Mouse (Mus musculus) heart, postnatal 25 days (tissue): Measurements from ENCODE around the gene Ino80. TPM values are rescaled to one million over a fixed set of nuclear protein-coding genes. Genes with fewer than 3 reads are reported as not detected.

Experiments used
- DNase-seq: peaks from one replicate; pipeline ENCODE4 v3.0.0; 2022; ENCODE audit warnings: low spot score
- intact Hi-C: fragments of 180-260 bp; cut with DNase I; formaldehyde crosslinking; loops from one replicate; pipeline ENCODE4 v1.15.1; 2025
- total RNA-seq, 2 experiments: library from RNA; stranded (reverse); gene quantifications; 2 replicates each; pipeline ENCODE4 v1.2.3; 2021

The Ino80 gene
- total RNA-seq, 2 experiments from 2014 or later = 10.0 to 11.6 TPM

DNA sequence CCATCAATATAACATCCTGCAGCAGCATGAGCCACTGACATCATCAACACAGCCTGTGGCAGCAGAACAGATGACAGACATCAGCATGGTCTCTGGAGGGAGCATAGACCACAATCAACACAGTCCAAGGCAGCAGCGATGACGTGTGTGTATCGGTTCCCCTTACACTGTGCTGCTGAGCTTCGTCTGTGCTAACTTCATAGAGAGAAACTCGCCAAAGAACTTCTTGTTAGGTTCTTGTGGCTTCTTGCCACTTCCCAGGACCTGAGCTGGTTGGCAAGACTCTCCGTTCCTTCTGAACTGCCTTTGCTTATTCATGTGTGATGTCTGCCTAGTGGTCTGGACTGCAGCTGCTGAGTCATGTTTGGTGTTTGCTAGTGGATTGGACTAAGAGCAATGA, 119.2 kb downstream of the Ino80 start:
- no peak for DNase-seq
- intact Hi-C loops = no loop called here

DNA sequence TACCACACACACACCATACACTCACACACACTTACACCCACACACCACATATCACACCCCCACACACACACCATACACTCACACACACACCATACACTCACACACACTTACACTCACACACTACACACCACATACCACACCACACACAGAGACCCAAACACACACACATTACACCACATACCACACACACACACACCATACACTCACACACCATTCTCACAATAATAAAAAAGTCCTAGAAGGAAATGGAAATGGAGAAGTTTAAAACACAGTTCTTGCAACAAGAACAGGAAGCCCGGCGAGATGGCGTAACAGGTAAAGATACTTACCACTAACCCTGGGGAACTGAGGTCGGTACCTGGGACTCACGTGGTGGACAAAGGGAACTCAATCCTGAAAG, 120.7 kb downstream of the Ino80 start:
- intact Hi-C loops = no loop called here
- DNase-seq = no peak

DNA sequence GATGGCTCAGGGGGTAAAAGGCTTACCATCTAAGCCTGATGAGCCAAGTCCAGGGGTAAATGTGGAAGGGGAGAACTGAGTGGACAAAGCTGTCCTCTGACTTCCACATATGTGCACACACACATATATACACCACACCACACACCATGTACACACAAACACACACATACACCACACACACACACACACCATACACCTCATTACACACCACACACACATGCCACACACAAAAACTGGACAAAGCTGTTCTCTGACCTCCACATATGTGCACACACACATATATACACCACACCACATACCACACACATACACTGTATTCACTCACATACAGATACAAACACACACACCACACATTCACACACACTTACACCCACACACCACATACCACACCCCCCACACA, 121.2 kb downstream of the Ino80 start:
- intact Hi-C loops = no loop called here

DNA sequence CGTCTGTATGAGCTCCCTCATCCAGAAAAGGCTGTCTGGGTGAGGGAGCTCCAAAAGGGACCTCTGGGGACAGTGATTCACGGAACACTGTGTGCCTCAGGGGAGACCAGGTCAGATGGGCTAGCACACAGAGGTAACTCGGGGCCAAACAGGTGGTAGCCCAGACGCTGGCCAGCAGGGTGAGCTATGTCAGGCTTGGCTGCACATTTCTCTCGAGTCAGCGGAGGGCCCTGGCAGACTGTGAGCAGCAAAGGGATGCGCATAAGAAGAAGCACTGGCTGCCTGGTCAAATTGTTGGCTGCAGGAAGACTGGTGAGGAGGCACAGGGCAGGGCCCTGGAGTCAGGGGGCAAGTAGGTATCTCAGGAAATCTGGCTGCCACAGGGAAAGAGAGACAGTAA, 121.8 kb downstream of the Ino80 start:
- intact Hi-C loops = no loop called here
- DNase-seq = peak; percentile 62

More for the DNA sequence above, 121.2 kb downstream of the Ino80 start:
- no peak for DNase-seq

DNA sequence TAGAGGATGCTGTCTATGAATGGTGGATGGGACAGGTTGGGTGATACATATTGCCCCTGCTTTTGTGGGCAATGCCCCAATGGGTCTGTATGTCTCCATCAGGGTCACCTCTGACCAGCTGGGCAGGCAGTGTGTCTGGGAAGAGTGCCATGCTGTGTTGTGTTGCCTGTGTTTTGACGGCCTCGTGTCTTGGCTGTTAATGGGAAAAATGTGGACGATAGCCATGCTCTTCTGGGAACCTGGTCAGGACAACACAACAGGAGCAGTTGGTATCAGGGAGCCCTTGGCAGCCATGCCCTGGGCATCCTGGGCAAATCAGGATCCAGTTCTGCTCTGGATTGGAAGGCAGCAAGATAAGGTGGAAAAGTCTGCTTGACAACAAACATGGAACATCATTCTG, 122.4 kb downstream of the Ino80 start:
- peak; percentile 53 for DNase-seq
- intact Hi-C loops = no loop called here

DNA sequence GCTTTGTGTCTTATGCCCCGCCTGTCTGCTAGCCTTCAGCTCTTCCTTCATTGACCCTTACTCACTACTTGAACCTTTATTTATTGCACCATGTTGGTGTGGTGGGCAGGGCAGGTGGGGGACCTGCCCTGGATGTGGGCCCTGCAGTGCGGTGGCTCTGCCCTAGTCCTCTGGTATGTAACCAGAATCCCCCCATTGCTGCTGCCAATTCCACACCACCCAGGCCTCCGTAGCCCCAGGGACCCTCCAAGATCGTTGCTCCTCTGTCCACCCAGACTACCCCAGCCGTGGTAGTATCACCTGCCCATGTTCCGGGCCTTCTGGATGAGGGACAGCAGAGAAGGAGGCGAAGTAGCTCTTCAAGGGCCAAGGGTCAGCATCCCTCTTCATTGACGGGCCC, 123.8 kb downstream of the Ino80 start:
- no peak for DNase-seq
- intact Hi-C loops = no loop called here

DNA sequence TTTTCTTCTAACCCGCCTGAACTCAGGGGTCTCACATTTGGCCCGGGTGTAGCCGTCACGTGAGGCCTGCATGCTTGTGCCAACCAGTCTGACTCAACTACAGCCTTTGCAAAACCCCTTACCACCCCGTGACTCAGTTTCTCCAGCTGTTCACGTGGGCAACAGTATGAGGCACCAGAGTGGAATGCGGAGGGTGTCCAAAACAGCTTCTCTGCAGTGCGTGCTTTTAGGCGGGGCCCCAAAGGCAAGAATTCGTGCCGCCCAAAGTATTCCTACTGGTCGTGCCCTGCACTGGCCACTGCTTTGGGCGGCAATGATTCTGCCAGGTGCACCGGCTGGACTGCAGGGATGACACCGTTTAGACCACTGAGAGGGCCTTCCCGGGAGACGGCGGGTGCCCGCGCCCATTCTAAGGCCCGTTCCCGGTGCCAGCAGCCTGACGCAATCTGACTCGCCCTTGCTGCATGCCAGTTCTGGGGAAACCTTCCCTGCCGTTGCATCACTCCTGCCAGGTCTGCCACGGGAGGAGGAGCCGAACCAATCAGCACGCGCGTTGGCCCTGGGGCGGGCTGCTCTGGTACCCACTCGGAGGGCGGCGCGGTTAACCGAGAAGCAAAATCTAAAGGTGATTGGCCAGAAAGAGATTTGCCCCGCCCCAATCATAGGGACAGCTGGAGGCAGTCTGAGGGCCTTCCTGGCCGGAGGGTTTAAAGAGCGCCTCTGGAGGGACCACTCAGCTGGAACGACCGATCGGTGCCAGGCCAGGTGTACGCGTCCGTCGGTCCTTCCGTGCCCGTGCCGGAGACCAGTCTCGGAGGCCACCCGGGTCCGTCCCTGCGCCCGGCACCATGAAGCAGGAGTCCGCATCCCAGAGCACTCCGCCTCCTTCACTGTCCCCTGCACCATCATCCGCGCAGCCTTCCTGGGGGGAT, 126.7 kb downstream of the Ino80 start, which contains the start of gene Chac1:
TSS of gene Chac1 (plus strand) at position 675 of the 932 bp plus-strand sequence.
- peak; percentile 72 for DNase-seq
- intact Hi-C loops = no loop called here

DNA sequence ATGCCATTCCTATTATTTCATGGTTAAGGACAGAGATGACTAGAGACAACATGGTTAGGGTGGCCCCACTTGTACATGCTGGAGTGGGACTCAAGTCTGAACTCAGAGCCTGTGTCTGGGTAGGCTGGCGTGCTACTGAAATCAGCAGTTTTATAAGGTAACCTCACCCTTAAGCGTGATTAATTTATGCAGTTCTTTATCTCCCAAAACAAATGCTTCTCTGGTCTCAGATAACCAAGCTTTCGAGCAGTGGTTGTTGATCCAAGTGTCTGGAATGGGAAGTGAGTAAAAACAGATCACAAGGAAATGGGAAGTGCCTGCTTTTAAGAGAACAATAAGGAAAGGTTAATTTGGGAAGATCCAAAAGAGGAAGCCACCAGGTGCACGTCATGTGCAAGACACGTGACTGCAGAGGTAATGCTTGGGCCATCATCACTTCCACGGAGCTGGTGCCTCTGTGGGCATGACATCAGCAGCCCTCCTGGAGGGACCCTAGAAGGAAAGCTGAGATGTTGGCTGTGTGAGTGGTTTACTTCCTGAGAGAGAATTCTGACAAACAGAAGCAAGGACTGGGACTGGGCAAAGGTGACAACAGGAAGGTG, 132.8 kb downstream of the Ino80 start:
- DNase-seq = no peak
- intact Hi-C loops = no loop called here

DNA sequence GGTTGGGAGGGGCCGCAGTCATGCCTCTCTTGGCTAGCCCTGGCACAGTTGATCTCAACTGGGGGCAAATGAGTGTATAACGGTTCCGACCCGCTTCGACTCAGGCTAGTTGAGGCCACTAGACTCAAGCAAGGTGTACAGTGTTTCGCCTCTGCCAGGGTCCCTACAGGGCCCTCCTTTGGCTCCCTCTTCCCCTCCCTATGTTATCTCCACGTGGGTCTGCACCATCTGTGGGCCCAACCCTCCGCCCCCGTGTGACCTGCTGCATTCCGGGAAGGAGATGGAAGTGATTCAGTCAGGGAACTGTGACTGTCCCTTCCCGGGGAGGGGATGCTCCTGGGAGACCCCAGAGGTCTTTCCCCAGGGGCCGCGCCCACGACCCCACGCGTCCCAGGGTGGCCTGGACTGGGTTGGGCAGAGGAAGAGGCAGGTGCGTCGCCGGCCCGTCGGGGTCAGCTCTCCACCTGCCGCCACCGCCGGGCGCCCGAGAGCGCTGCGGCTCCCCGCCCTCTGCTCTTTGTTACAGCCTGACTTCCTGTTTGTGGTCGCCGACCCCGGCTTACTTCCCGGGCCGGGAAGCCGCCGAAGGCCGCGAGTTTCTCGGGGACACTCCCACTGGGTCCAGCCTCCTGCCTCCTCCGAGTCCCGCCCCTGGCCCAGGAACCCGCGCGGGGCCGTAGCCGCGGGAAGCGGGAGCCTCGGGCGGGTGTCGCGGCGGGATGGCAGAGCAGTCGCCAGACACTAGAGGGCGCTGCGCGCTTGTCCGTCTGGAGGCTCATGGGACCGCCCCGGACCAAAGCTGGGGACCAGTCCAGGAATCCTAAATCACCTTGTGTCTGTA, 139.8 kb downstream of the Ino80 start:
- intact Hi-C loops = loop anchor here (1.0 to 2.0 kb wide), 2 partner anchors 37 to 75 kb away; no protein-coding TSS in a partner anchor
- DNase-seq = peak; percentile 87

DNA sequence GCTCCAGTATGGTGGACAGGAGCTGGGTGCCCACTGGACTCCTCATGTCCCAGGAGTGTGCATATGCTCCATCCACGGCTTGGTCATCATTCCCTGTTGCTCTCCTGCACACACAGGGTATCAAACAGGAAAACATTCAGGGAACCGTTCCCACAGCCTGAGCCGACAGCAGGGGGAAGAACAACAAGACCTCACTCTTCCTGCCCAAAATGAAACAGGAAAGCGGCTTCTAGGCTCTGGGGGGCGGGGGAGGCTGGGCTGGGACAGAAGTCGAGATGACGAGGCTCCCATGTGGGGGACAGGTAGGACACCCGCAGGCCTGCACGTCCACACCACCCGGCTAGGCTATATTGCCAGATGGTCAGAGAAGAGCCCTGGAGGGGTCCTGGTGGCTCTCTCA, 141.0 kb downstream of the Ino80 start:
- DNase-seq = no peak

DNA sequence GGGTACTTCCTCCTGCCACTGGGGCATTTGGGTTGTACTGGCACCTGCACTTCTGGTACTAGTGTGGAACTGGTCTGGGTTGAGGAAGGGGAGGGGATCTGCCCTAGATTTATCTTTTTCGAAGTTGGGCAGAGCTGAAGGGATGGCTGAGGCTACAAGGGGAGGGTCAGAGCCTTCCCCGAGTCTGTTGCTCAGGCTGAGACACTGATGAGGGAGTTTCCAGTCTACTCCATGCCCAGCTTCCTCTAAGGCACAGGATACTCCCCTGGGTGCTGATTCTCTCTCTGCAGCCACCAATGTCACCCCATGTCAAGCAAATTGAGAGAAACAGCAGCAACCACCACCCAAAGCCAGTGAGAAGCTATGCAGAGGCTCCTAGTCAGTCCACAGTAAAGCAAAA, 141.5 kb downstream of the Ino80 start:
- no peak for DNase-seq
- intact Hi-C loops = no loop called here

More for the DNA sequence above, 141.0 kb downstream of the Ino80 start:
- intact Hi-C loops = no loop called here

DNA sequence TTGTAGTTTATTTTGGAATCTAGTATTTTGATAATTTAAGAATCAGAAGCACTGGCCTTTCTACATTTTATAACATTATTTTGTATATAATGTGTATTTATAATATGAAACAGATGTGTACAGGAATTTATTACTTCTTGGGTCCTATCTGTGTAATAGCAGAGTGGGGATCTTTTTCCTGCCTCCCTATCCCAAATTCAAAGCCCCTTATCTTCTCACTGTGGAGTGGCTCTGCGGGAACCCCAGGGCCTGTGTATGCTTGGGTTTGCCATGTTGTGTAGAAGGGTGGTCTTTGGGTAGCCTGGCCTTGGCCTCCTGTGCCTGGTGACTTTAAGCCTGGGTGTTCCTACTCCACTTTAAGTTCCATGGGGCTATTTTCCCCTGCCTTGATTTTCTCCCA, 142.0 kb downstream of the Ino80 start:
- intact Hi-C loops = no loop called here
- DNase-seq = no peak

DNA sequence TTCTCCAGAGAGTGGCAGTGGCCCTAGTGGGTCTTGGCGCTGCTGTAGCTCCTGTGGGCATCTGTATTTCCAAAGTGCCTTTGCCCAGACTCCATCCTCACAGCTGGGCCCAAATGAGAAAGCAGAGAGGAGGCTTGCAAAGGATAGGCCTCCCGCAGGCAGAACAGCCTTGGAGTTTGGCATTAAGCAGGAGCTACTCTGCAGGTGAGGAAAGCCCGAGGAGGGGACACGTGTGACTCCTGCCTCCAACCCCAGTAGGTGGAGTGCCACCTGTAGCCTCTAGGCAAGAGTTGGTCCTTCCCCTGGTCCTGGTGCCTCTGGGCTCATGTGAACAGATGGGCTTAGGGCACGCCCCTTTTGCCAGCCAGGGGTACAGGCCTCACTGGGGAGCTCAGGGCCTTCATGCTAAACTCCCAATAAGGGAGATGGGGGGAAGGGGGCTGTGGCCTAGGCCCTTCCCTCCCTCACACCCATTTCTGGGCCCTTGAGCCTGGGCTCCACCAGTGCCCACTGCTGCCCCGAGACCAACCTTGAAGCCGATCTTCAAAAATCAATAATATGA, 142.4 kb downstream of the Ino80 start:
- intact Hi-C loops = no loop called here
- no peak for DNase-seq

DNA sequence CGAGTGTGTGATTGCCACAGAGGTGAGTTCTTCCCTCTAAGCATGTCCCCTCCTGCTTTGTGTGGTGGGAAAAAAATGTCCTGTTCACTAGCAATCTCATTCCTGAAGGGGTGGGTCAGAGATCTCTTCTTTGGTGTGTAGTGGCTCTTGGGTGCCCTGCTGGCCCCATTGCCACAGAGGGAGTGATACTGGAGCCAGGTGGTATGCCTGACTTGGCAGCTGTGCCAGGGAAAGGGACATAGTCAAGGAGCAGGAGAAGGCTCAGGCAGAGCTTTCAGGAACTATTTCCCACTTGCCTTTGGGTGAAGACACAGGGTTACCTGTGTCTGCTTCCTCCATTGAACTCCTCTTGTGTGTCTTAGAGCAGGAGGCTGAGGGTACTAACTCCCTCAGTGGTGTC, 143.4 kb downstream of the Ino80 start:
- intact Hi-C loops = no loop called here

DNA sequence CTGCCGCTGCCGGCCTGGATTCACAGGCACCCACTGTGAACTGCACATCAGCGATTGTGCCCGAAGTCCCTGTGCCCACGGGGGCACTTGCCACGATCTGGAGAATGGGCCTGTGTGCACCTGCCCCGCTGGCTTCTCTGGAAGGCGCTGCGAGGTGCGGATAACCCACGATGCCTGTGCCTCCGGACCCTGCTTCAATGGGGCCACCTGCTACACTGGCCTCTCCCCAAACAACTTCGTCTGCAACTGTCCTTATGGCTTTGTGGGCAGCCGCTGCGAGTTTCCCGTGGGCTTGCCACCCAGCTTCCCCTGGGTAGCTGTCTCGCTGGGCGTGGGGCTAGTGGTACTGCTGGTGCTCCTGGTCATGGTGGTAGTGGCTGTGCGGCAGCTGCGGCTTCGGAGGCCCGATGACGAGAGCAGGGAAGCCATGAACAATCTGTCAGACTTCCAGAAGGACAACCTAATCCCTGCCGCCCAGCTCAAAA, 145.3 kb downstream of the Ino80 start:
- no peak for DNase-seq
- intact Hi-C loops = no loop called here

More for the DNA sequence above, 143.4 kb downstream of the Ino80 start:
- no peak for DNase-seq

DNA sequence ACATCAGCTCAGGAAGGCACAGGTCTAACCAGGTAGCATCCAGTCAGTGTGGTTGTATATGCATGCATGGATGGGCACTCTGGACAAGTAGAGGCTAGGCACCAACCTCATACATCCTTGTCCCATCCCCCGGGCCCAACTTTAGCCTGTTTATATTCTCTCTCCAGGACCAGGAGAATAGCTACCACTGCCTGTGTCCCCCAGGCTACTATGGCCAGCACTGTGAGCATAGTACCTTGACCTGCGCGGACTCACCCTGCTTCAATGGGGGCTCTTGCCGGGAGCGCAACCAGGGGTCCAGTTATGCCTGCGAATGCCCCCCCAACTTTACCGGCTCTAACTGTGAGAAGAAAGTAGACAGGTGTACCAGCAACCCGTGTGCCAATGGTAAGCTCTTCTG, 146.7 kb downstream of the Ino80 start:
- DNase-seq = no peak
- intact Hi-C loops = no loop called here

DNA sequence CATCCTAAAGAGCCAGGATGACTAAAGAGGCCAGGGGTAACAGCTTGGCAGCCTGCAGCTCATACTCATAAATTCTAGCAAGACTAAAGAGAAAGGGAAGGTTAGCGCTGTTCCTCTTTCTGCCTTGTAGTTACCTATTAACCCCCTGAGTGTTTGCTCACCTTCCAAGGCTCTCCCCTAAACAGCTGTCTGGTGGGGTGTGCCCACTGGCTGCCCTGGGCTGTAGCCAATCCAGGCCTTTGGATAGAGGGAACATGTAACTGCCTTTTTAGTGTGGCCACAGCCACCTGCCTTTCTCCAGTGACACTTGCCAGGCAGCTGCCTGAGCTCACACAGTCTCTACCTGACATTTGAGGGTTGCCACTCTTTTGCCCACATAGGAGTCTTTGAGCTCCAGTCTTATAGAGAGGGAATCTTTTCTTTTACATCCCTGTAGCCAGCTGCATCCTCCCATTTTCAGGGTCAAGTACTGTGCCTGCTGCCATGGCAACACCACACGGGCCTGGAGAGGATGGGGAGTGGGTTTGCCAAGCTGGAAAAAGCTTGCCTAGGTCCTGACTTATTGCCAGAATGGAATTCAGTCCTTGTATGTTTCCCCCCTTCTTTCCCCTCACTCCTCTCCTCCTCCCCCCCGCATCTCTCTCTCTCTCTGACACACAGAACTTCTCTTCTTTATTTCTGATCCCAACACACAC, 148.2 kb downstream of the Ino80 start:
- intact Hi-C loops = no loop called here
- DNase-seq = no peak

DNA sequence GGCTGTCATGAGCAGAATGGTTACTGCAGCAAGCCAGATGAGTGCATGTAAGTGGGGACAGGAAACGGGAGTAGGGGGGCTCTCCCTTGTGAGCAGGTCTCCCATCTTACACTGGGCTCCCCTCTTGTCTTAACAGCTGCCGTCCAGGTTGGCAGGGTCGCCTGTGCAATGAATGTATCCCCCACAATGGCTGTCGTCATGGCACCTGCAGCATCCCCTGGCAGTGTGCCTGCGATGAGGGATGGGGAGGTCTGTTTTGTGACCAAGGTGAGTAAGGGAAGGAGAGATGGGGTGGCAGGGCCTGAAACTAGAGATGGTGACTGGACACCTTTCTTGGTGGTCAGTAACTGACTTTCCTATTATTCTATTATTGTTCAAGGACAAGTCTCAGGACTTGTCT, 148.9 kb downstream of the Ino80 start:
- no peak for DNase-seq
- intact Hi-C loops = no loop called here

DNA sequence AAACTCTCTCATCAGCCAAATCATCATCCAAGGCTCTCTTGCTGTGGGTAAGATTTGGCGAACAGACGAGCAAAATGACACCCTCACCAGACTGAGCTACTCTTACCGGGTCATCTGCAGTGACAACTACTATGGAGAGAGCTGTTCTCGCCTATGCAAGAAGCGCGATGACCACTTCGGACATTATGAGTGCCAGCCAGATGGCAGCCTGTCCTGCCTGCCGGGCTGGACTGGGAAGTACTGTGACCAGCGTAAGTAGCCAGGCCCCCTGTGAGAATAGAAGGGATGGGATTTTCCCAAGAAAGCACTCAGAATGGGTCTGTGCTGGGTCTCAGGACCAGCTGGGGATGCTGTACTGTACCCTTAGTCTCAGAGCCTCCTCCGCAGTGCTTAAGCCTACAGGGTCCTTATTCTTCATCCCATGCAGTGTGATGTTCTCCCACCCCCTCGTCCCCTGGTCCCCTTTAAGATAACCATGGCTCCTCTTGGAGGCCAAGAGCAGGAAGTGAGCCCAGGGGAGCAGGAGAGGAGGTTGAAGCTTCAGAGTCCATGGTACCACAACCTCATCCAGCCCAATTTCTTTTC, 149.5 kb downstream of the Ino80 start:
- intact Hi-C loops = loop anchor here (1.0 kb wide), 1 partner anchor 28 kb away; no protein-coding TSS in a partner anchor
- no peak for DNase-seq
